Mouse (Mus musculus): ENCODE measurements at regions not wholly inside any gene's neighbourhood (a gene's known extent, or its start where the extent isn't known, plus 50 kb on each side); places are given as distances from the start of the nearest gene placed in this dataset.

GRCm38 (mm10) chr12:62881202-62881601 is 1358.3 kb downstream of the Lrfn5 start:
- ATAC-seq (no peak), DNase-seq (ENCODE audit: low spot score) (no peak)
- TF ChIP-seq CTCF (IDR thresholded peaks at IDR 0.05) (no peak), EP300 (IDR thresholded peaks at IDR 0.05) (no peak)
- no peak overlapping the region for H3K4me2 ChIP-seq (replicated peaks; ENCODE audit: low read depth, low read length)
- no peak overlapping the region for H3K4me3 ChIP-seq (ENCODE audit: low read depth, low read length)
- no peaks in the 10 kb centered on the region for H3K4me1 ChIP-seq (ENCODE audit: insufficient read depth, low read depth, low read length)
- no peak overlapping the region for H3K9ac ChIP-seq (replicated peaks; ENCODE audit: low read depth)
- no peaks in the 10 kb centered on the region for H3K9me3 ChIP-seq (ENCODE audit: low read length)
- no peak overlapping the region for H3K27ac ChIP-seq (ENCODE audit: low read length)
- H3K36me3 ChIP-seq (ENCODE audit: insufficient read depth, low read length), result no peaks in the 10 kb centered on the region
- H3K27me3 ChIP-seq (replicated peaks; ENCODE audit: insufficient read depth, low read length), result no peaks in the 10 kb centered on the region

- no peak for ATAC-seq
- Histone ChIP-seq H3K27me3 (replicated peaks; ENCODE audit: insufficient read depth, low read length) (no peaks in the 10 kb centered on the region), H3K9ac (replicated peaks; ENCODE audit: low read depth) (no peak overlapping the region), H3K4me1 (ENCODE audit: insufficient read depth, low read depth, low read length) (no peaks in the 10 kb centered on the region), H3K27ac (ENCODE audit: low read length) (no peak overlapping the region), H3K9me3 (ENCODE audit: low read length) (no peaks in the 10 kb centered on the region), H3K4me3 (ENCODE audit: low read depth, low read length) (no peak overlapping the region), H3K36me3 (ENCODE audit: insufficient read depth, low read length) (no peaks in the 10 kb centered on the region), H3K4me2 (replicated peaks; ENCODE audit: low read depth, low read length) (no peak overlapping the region)
- no peak for TF ChIP-seq EP300 (IDR thresholded peaks at IDR 0.05)
- TF ChIP-seq CTCF (IDR thresholded peaks at IDR 0.05), result 0 out of 2 replicates have a peak, but pooled peaks have one; percentile 3
- WGBS, result 74% methylated on average over 9 of the region's 9 CpGs
- no peak for DNase-seq (ENCODE audit: low spot score)
Observed at GRCm38 (mm10) chr12:62892851-62893632, 1370.1 kb downstream of the Lrfn5 start.

Data from lung, postnatal 0 days (tissue).